In genomic region chr9:72190631-72191030, GRCm38 (mm10) we compare ENCODE assay signal across 24 mouse cellular contexts.
DNase-seq lines count a peak whose midpoint lies in the region; ATAC-seq and TF ChIP-seq lines count a peak whose summit lies in the region.
"Had no signal": no experiment of that assay in that cellular context is flagged by ENCODE, and none has a peak within 500 bp of the region (broad histone marks: within the 10 kb centered on the region; RNA-seq: fewer than 3 reads in every experiment).

No protein-coding gene starts in this region.

- no peak overlapping the region for H3K9ac ChIP-seq in heart, adult 2 months (ENCODE audit: low read depth, low read length)
- H3K9ac ChIP-seq: embryonic facial prominence, embryonic 12.5 days; embryonic facial prominence, embryonic 15.5 days; forebrain, postnatal 0 days; hindbrain, embryonic 13.5 days; intestine, embryonic 15.5 days had no signal

- H3K36me3 ChIP-seq in heart, embryonic 10.5 days: no peaks in the 10 kb centered on the region
- no peaks in the 10 kb centered on the region for H3K36me3 ChIP-seq in heart, adult 2 months (ENCODE audit: control insufficient read depth, insufficient read depth, low read length)
- H3K36me3 ChIP-seq: embryonic facial prominence, embryonic 12.5 days; embryonic facial prominence, embryonic 15.5 days; G1E; hindbrain, embryonic 10.5 days; hindbrain, embryonic 13.5 days; intestine, embryonic 15.5 days had no signal

- H3K4me3 ChIP-seq in heart, embryonic 10.5 days: no peak overlapping the region
- no peak overlapping the region for H3K4me3 ChIP-seq in heart, adult 2 months
- H3K4me3 ChIP-seq: embryonic facial prominence, embryonic 12.5 days; embryonic facial prominence, embryonic 15.5 days; gastrocnemius, adult 2 months; hindbrain, embryonic 10.5 days; hindbrain, embryonic 13.5 days; intestine, embryonic 15.5 days had no signal

- no peaks in the 10 kb centered on the region for H3K27me3 ChIP-seq in heart, embryonic 10.5 days (ENCODE audit: insufficient read depth, poor library complexity, severe bottlenecking)
- no peaks in the 10 kb centered on the region for H3K27me3 ChIP-seq in heart, adult 2 months (ENCODE audit: control insufficient read depth, insufficient read depth, low read length)
- H3K27me3 ChIP-seq: embryonic facial prominence, embryonic 12.5 days; embryonic facial prominence, embryonic 15.5 days; hindbrain, embryonic 13.5 days; intestine, embryonic 15.5 days had no signal

- no peak for TF ChIP-seq EP300 in heart, adult 2 months (IDR thresholded peaks at IDR 0.05; ENCODE audit: insufficient read depth, low read depth, low read length)

- TF ChIP-seq POLR2A in heart, adult 2 months (IDR thresholded peaks at IDR 0.05; ENCODE audit: insufficient read depth, low read depth, low read length): no peak

- intact Hi-C loops in heart, adult 2 months (cut with DNase I): loop anchor here (2.0 to 5.0 kb wide), 3 partner anchors 56 to 308 kb away; no protein-coding TSS in a partner anchor

- TF ChIP-seq CTCF in heart, adult 2 months (IDR thresholded peaks at IDR 0.05): no peak

- H3K4me1 ChIP-seq in heart, embryonic 10.5 days: no peaks in the 10 kb centered on the region
- peaks cover 1% of the 10 kb centered on the region; the same call in 1 of the 2 replicates for H3K4me1 ChIP-seq in heart, adult 2 months (ENCODE audit: control insufficient read depth, insufficient read depth, low read length)
- H3K4me1 ChIP-seq: intestine, embryonic 15.5 days had no signal

- no peak overlapping the region for H3K27ac ChIP-seq in heart, embryonic 10.5 days
- no peak overlapping the region for H3K27ac ChIP-seq in heart, adult 2 months
- H3K27ac ChIP-seq: embryonic facial prominence, embryonic 12.5 days; embryonic facial prominence, embryonic 15.5 days; hindbrain, embryonic 10.5 days; hindbrain, embryonic 13.5 days; intestine, embryonic 15.5 days had no signal

- peak; percentile 5 for DNase-seq in heart, embryonic 10.5 days (ENCODE audit: low spot score)
- DNase-seq in heart, adult 2 months: no peak
- peak; percentile 24 for DNase-seq in ES-CJ7 (ENCODE audit: low read depth, low spot score)
- peak; percentile 60 for DNase-seq in R1 (ENCODE audit: low read depth, low spot score)
- DNase-seq in layer of hippocampus, postnatal 36 days: no peak
- DNase-seq: adrenal gland, adult 2 months; adrenal gland, postnatal 14 days; cerebellum, adult 11-12 months; cerebellum, adult 8-10 months; cerebellum, postnatal 25 days; forebrain, postnatal 0 days; heart, postnatal 36 days; kidney, adult 11 months had no signal

- H3K9me3 ChIP-seq in heart, embryonic 10.5 days: no peaks in the 10 kb centered on the region
- H3K9me3 ChIP-seq: embryonic facial prominence, embryonic 12.5 days; embryonic facial prominence, embryonic 15.5 days; hindbrain, embryonic 10.5 days; hindbrain, embryonic 13.5 days; intestine, embryonic 15.5 days had no signal

- WGBS in heart, embryonic 10.5 days: 76% methylated on average over 4 of the region's 4 CpGs
- WGBS in heart, adult 2 months: 88% methylated on average over 4 of the region's 4 CpGs

- no peaks in the 10 kb centered on the region for H3K79me2 ChIP-seq in heart, adult 2 months (replicated peaks; ENCODE audit: control insufficient read depth, insufficient read depth, low read length)

- no peak for ATAC-seq in megakaryocyte, adult 5-6 weeks (ENCODE audit: poor library complexity, severe bottlenecking)
- ATAC-seq: CD4-positive, CD25-positive, alpha-beta regulatory T cell, adult 4 months; forebrain, embryonic 14.5 days; forebrain, postnatal 0 days; hindbrain, embryonic 16.5 days; intestine, embryonic 15.5 days had no signal

Comparison
In these comparisons a context has a peak if more than half of its experiments do, and no peak if none do; other contexts are left out.
1. DNase-seq: peak in heart, embryonic 10.5 days (single experiment), ES-CJ7 (single experiment) and R1 (single experiment); none in heart, adult 2 months (0 of 2) and layer of hippocampus, postnatal 36 days (0 of 2).